Mouse (Mus musculus) limb, embryonic 12.5 days (tissue): ENCODE measurements around the gene Ankrd26. TPM values are rescaled to one million over a fixed set of nuclear protein-coding genes. Genes with fewer than 3 reads are reported as not detected.
"Not testable (repeated sequence)": the region's sequence is repeated elsewhere in the genome, so short reads cannot be mapped to it uniquely, and the experiment has no call there.

Source experiments
- ATAC-seq: fragments of 200-750 bp; cut with Nextera tagmentation; 2 replicates; pipeline ENCODE4 v1.8.0; 2017; ENCODE audit warnings: low read depth, moderate TSS enrichment; ENCODE audit not compliant: insufficient number of reproducible peaks, insufficient read depth, low FRiP score, low TSS enrichment
- H3K27ac ChIP-seq: fragments of 300-500 bp; sonication (generic); 2 replicates; pipeline ENCODE4 v1.5.1; 2016; ENCODE audit warnings: mild to moderate bottlenecking, moderate library complexity
- H3K27me3 ChIP-seq: fragments of 300-500 bp; sonication (generic); 2 replicates; pipeline ENCODE4 v1.6.1; 2016; ENCODE audit warnings: mild to moderate bottlenecking, moderate library complexity
- H3K36me3 ChIP-seq: fragments of 300-500 bp; sonication (generic); 2 replicates; pipeline ENCODE4 v1.6.1; 2016; ENCODE audit warnings: mild to moderate bottlenecking, moderate library complexity
- H3K4me1 ChIP-seq: fragments of 300-500 bp; sonication (generic); replicated peaks from 2 replicates; pipeline ENCODE4 v1.6.1; 2016
- H3K4me2 ChIP-seq: fragments of 300-500 bp; sonication (generic); 2 replicates; pipeline ENCODE4 v1.6.1; 2016; ENCODE audit warnings: mild to moderate bottlenecking, moderate library complexity
- H3K4me3 ChIP-seq: fragments of 300-500 bp; sonication (generic); replicated peaks from 2 replicates; pipeline ENCODE4 v1.5.1; 2016; ENCODE audit warnings: mild to moderate bottlenecking
- H3K9ac ChIP-seq: fragments of 300-500 bp; sonication (generic); replicated peaks from 2 replicates; pipeline ENCODE4 v1.6.1; 2016; ENCODE audit warnings: mild to moderate bottlenecking, moderate library complexity
- H3K9me3 ChIP-seq: fragments of 300-500 bp; sonication (generic); 2 replicates; pipeline ENCODE4 v1.6.1; 2016; ENCODE audit warnings: mild to moderate bottlenecking, moderate library complexity
- WGBS: fragments of 180-500 bp; shearing (Covaris S2); methylation state at CpG from one replicate; pipeline ENCODE4 v1.1.7; 2016; 5-methylcytosine and 5-hydroxymethylcytosine counted together
- polyA plus RNA-seq: library from polyadenylated mRNA; unstranded; fragments of >200 nt; fragmentation: Nextera tagmentation; extraction: Ambion mirVana; gene quantifications from 2 replicates; pipeline ENCODE4 v1.2.1, GENCODE M21; 2016

The Ankrd26 gene
- polyA plus RNA-seq = 16.1 and 20.5 TPM in 2 replicates

- no peaks in the 10 kb centered on the region for H3K27me3 ChIP-seq
- H3K36me3 ChIP-seq = peaks cover 25% of the 10 kb centered on the region
- 7% methylated on average over 54 of the region's 54 CpGs for WGBS
- peak within 1 kb of the TSS; percentile 83 for H3K9ac ChIP-seq
- peak; percentile 96 for ATAC-seq
- H3K4me2 ChIP-seq = peak within 1 kb of the TSS; percentile 85
- peaks cover 30% of the 10 kb centered on the region for H3K4me1 ChIP-seq
- no peaks in the 10 kb centered on the region for H3K9me3 ChIP-seq
- peak within 1 kb of the TSS; percentile 87 for H3K27ac ChIP-seq
- peak within 1 kb of the TSS; percentile 62 for H3K4me3 ChIP-seq
Measured at GRCm38 (mm10) chr6:118561745-118562609, at the start of gene Ankrd26. TSS of gene Ankrd26 (minus strand) at chr6:118562226.

GRCm38 (mm10) chr6:118608906-118609305 is 46.9 kb upstream of the Ankrd26 start:
- Histone ChIP-seq H3K36me3 (peaks cover 57% of the 10 kb centered on the region), H3K9me3 (no peaks in the 10 kb centered on the region), H3K27me3 (no peaks in the 10 kb centered on the region), H3K27ac (no peak overlapping the region), H3K4me1 (no peaks in the 10 kb centered on the region), H3K4me2 (no peak overlapping the region), H3K4me3 (no peak overlapping the region), H3K9ac (no peak overlapping the region)
- no peak for ATAC-seq
- WGBS = 91% methylated on average over 6 of the region's 6 CpGs

GRCm38 (mm10) chr6:118605974-118606373 is 43.9 kb upstream of the Ankrd26 start:
- Histone ChIP-seq H3K4me2 (no peak overlapping the region), H3K9ac (no peak overlapping the region), H3K9me3 (no peaks in the 10 kb centered on the region), H3K27me3 (no peaks in the 10 kb centered on the region), H3K27ac (no peak overlapping the region), H3K4me1 (no peaks in the 10 kb centered on the region), H3K36me3 (peaks cover 66% of the 10 kb centered on the region), H3K4me3 (no peak overlapping the region)
- WGBS = 73% methylated on average over 7 of the region's 7 CpGs
- ATAC-seq = no peak

DNA sequence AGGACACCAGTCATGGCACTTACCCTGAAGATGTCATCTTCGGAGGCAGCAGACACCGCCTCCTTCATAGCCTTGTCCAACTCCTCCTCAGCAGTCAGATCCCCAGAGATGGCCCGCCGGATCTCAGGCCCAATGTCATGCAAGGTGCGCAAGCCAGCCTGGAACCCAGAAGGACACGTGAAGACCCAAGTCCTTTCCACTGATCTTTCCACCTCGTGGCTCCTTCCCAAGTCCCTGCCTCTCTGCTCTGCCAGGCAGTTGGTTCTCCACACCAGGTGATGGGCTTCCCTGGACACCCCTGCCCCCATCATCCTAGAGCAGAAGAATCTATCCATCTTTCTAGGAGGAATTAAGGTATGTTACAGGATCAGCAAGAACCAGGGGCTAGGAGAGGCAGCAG is 41.8 kb upstream of the Ankrd26 start:
- Histone ChIP-seq H3K9ac (no peak overlapping the region), H3K36me3 (peaks cover 58% of the 10 kb centered on the region)
- 92% methylated on average over 7 of the region's 7 CpGs for WGBS

GRCm38 (mm10) chr6:118595681-118596055 is 33.6 kb upstream of the Ankrd26 start:
- Histone ChIP-seq H3K4me3 (no peak overlapping the region), H3K4me2 (no peak overlapping the region), H3K27me3 (peaks cover 28% of the 10 kb centered on the region), H3K9me3 (no peaks in the 10 kb centered on the region), H3K36me3 (peaks cover 39% of the 10 kb centered on the region), H3K4me1 (peaks cover 18% of the 10 kb centered on the region), H3K9ac (no peak overlapping the region), H3K27ac (no peak overlapping the region)
- ATAC-seq = no peak
- 78% methylated on average over 9 of the region's 9 CpGs for WGBS

More for the DNA sequence above, 41.8 kb upstream of the Ankrd26 start:
- no peak overlapping the region for H3K4me3 ChIP-seq
- no peak overlapping the region for H3K27ac ChIP-seq
- no peak overlapping the region for H3K4me2 ChIP-seq
- H3K9me3 ChIP-seq = no peaks in the 10 kb centered on the region
- no peaks in the 10 kb centered on the region for H3K27me3 ChIP-seq
- no peaks in the 10 kb centered on the region for H3K4me1 ChIP-seq
- no peak for ATAC-seq

GRCm38 (mm10) chr6:118594833-118595680 is 33.0 kb upstream of the Ankrd26 start:
- WGBS = 82% methylated on average over 10 of the region's 10 CpGs
- peaks cover 28% of the 10 kb centered on the region for H3K27me3 ChIP-seq

GRCm38 (mm10) chr6:118594070-118594469 is 32.0 kb upstream of the Ankrd26 start:
- 36% methylated on average over 10 of the region's 10 CpGs for WGBS
- H3K4me3 ChIP-seq = peak overlapping the region; percentile 38
- H3K4me1 ChIP-seq = peaks cover 18% of the 10 kb centered on the region
- peaks cover 28% of the 10 kb centered on the region for H3K27me3 ChIP-seq
- peak overlapping the region; percentile 68 for H3K4me2 ChIP-seq
- ATAC-seq = peak; percentile 31; the same call in 1 of the 2 replicates
- peaks cover 36% of the 10 kb centered on the region; the same call in 1 of the 2 replicates for H3K36me3 ChIP-seq
- no peaks in the 10 kb centered on the region for H3K9me3 ChIP-seq
- peak overlapping the region; percentile 38; the same call in 1 of the 2 replicates for H3K9ac ChIP-seq
- no peak overlapping the region for H3K27ac ChIP-seq

More at GRCm38 (mm10) chr6:118594833-118595680, 33.0 kb upstream of the Ankrd26 start:
- no peak overlapping the region for H3K9ac ChIP-seq
- no peaks in the 10 kb centered on the region for H3K9me3 ChIP-seq
- no peak for ATAC-seq
- peaks cover 18% of the 10 kb centered on the region for H3K4me1 ChIP-seq
- no peak overlapping the region for H3K27ac ChIP-seq
- peaks cover 36% of the 10 kb centered on the region; the same call in 1 of the 2 replicates for H3K36me3 ChIP-seq
- H3K4me3 ChIP-seq = no peak overlapping the region
- H3K4me2 ChIP-seq = no peak overlapping the region

DNA sequence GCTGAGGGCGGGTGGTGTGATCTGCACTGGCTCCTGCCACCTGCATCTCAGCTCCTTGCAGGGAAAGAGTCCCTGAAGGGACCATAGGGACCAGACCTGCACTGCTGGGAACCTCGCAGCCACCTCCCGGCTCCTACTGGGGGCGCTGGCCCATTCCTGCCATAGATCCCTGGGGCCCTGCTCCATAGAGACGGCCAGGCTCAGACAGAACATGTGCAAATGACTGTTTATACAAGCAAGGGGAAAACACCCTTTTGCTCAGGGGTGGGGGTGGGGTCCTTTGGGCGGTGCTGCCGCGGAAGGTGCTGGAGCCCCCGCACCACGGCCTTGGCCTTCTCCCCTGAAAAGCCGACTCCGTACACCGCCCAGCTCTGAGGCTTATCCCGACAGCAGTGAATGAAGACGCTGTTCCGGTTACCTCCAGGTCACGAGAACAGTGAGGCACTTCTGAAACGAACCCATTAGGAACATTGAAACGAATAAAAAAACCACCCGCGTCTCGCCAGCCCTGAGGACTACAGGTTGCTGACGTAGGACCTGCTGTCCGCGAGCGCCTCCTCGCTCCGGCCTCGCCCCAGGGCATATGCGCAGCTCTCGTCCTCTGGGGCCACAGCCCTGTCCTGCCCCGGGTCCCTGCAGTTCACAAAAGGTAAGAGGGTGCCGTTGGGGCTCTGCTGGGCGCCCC is 31.5 kb upstream of the Ankrd26 start:
- Histone ChIP-seq H3K9ac (peak overlapping the region; percentile 38), H3K9me3 (no peaks in the 10 kb centered on the region), H3K36me3 (peaks cover 35% of the 10 kb centered on the region; the same call in 1 of the 2 replicates), H3K4me1 (peaks cover 18% of the 10 kb centered on the region), H3K4me3 (peak overlapping the region; percentile 38), H3K4me2 (peak overlapping the region; percentile 68), H3K27ac (no peak overlapping the region), H3K27me3 (peaks cover 28% of the 10 kb centered on the region)
- 6% methylated on average over 34 of the region's 34 CpGs for WGBS
- peak; percentile 42 for ATAC-seq

GRCm38 (mm10) chr6:118592662-118593376 is 30.8 kb upstream of the Ankrd26 start:
- Histone ChIP-seq H3K4me1 (peaks cover 18% of the 10 kb centered on the region), H3K36me3 (peaks cover 29% of the 10 kb centered on the region; the same call in 1 of the 2 replicates), H3K4me3 (peak overlapping the region; percentile 38), H3K4me2 (peak overlapping the region; percentile 68), H3K9me3 (no peaks in the 10 kb centered on the region), H3K27ac (no peak overlapping the region), H3K9ac (peak overlapping the region; percentile 38), H3K27me3 (peaks cover 28% of the 10 kb centered on the region)
- 37% methylated on average over 21 of the region's 21 CpGs for WGBS
- ATAC-seq = no peak

DNA sequence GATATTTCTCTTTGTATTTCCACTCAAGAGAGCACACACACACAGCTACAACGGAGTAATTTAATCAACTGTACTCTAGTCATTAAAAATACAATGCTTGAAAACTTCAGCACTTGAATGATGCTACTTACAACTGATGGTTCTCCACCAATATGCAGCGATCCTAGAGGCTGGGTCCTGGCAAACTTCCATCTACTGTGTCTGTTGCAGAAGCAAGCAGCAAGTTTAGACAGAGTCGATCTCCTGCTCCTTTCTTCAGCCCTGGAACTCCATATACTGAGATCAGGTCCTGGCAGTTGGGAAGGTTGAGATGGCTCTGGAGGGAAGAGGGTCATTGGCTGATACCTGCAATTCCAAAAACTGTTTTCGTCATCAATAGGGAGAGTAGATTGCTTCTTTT is 16.7 kb upstream of the Ankrd26 start:
- H3K9me3 ChIP-seq, H3K36me3 ChIP-seq, H3K4me2 ChIP-seq, H3K4me1 ChIP-seq, H3K27ac ChIP-seq, H3K4me3 ChIP-seq, ATAC-seq, H3K9ac ChIP-seq, H3K27me3 ChIP-seq: not testable (repeated sequence)
- 84% methylated on average over 4 of the region's 4 CpGs for WGBS
